Comparison of ENCODE assay signal across 9 mouse cellular contexts in the genomic region with DNA sequence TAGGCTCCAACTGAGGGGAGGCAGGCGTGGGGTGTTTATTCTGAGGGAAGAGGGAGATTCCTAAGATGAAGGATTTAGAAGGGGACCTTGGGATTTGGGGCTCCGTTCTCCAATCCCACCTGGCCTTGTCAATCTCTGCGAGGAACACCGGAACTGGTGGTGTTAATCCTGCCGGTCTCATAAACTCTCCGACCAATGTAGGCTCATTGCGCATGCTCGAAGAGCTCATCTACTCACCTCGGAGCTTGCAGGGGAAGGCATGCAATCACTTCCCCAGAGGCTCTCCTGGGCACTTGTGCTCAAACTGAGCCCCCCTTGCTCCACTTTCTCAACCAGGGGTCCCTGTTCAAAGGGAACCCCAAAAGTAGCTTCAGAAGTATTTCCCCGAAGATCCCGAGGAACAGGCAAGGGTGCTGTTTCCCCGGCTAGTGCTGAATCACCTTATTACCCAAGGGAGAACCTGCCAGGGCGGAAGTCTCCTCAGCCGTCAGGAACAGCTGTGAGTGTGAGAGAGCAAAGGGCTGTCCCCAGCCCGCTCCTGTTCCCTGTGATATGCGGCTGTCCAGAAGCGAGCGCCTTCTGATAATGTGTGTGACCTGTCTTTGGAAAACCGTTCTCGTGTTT. TPM values are rescaled to one million over a fixed set of nuclear protein-coding genes. Genes with fewer than 3 reads are reported as not detected.
A peak's percentile ranks its signal among the peaks of the same experiment; 100 is the strongest.
DNase-seq lines count a peak whose midpoint lies in the region; ATAC-seq and TF ChIP-seq lines count a peak whose summit lies in the region.
"Had no signal": no experiment of that assay in that cellular context is flagged by ENCODE, and none has a peak within 500 bp of the region (broad histone marks: within the 10 kb centered on the region; RNA-seq: fewer than 3 reads in every experiment).

No protein-coding gene starts in this region.

- no peak for DNase-seq in kidney, adult 8-10 months
- peak; percentile 39 for DNase-seq in gastrocnemius, postnatal 14 days
- peak; percentile 52 for DNase-seq in kidney, postnatal 0 days (ENCODE audit: low spot score)
- peak; percentile 69 for DNase-seq in skeletal muscle tissue, adult 2 months (ENCODE audit: low read depth, low spot score)
- DNase-seq in left cerebral cortex, adult 11 months (ENCODE audit: low spot score) = no peak
- no peak for DNase-seq in testis, postnatal 10 days (ENCODE audit: low spot score)
- DNase-seq in layer of hippocampus, postnatal 14 days (ENCODE audit: low spot score in 2 of 2) = no peak

- no peak for ATAC-seq in kidney, embryonic 14.5 days (ENCODE audit: low FRiP score, low TSS enrichment)
- no peak for ATAC-seq in kidney, postnatal 0 days (replicated peaks; ENCODE audit: low FRiP score, low read depth)

- 38% methylated on average over 20 of the region's 20 CpGs for WGBS in kidney, embryonic 14.5 days
- 37% methylated on average over 20 of the region's 20 CpGs for WGBS in kidney, postnatal 0 days

- H3K27me3 ChIP-seq in kidney, embryonic 14.5 days (ENCODE audit: control insufficient read depth, insufficient read depth, low read length) = no peaks in the 10 kb centered on the region
- no peaks in the 10 kb centered on the region for H3K27me3 ChIP-seq in kidney, postnatal 0 days (ENCODE audit: insufficient read depth, low read length)

- H3K4me3 ChIP-seq in kidney, embryonic 14.5 days (ENCODE audit: low read length) = no peak overlapping the region
- peak overlapping the region; percentile 13; the same call in 1 of the 2 replicates for H3K4me3 ChIP-seq in kidney, postnatal 0 days (replicated peaks; ENCODE audit: low read depth, low read length)
- H3K4me3 ChIP-seq: liver, embryonic 15.5 days had no signal

- no peak for TF ChIP-seq CTCF in kidney, postnatal 0 days (IDR thresholded peaks at IDR 0.05; ENCODE audit: low read depth)

- no peaks in the 10 kb centered on the region for H3K9me3 ChIP-seq in kidney, embryonic 14.5 days (ENCODE audit: control insufficient read depth, low read length)
- H3K9me3 ChIP-seq in kidney, postnatal 0 days (replicated peaks; ENCODE audit: low read length) = no peaks in the 10 kb centered on the region
- H3K9me3 ChIP-seq: liver, embryonic 15.5 days had no signal

- H3K4me2 ChIP-seq in kidney, embryonic 14.5 days (replicated peaks; ENCODE audit: low read depth, low read length) = peak overlapping the region; percentile 21; the same call in 1 of the 2 replicates
- peak overlapping the region; percentile 33 for H3K4me2 ChIP-seq in kidney, postnatal 0 days (ENCODE audit: low read length)

- no peaks in the 10 kb centered on the region for H3K36me3 ChIP-seq in kidney, embryonic 14.5 days (ENCODE audit: control insufficient read depth, insufficient read depth, low read length)
- H3K36me3 ChIP-seq in kidney, postnatal 0 days (ENCODE audit: insufficient read depth, low read length) = no peaks in the 10 kb centered on the region
- H3K36me3 ChIP-seq: liver, embryonic 15.5 days had no signal

- no peak overlapping the region for H3K27ac ChIP-seq in kidney, embryonic 14.5 days (ENCODE audit: low read depth, low read length)
- no peak overlapping the region for H3K27ac ChIP-seq in kidney, postnatal 0 days
- H3K27ac ChIP-seq: liver, embryonic 15.5 days had no signal

- peaks cover 45% of the 10 kb centered on the region for H3K4me1 ChIP-seq in kidney, embryonic 14.5 days (ENCODE audit: control insufficient read depth, insufficient read depth, low read length)
- peaks cover 29% of the 10 kb centered on the region; the same call in 1 of the 2 replicates for H3K4me1 ChIP-seq in kidney, postnatal 0 days (replicated peaks; ENCODE audit: insufficient read depth, low read length)

- intact Hi-C loops in gastrocnemius, postnatal 14 days (cut with DNase I; ENCODE audit: low total_unique reads) = no loop called here

- H3K9ac ChIP-seq in kidney, embryonic 14.5 days (ENCODE audit: low read depth, low read length) = peak overlapping the region; percentile 12; the same call in 1 of the 2 replicates
- no peak overlapping the region for H3K9ac ChIP-seq in kidney, postnatal 0 days (ENCODE audit: low read depth, low read length)
- H3K9ac ChIP-seq: liver, embryonic 15.5 days had no signal

RNA-seq across cellular contexts. Expression of gene Itga9, which starts 5.6 kb away (rescaled TPM):
- polyA plus RNA-seq in kidney, embryonic 14.5 days (2014; fragmentation: Nextera tagmentation; extraction: Ambion mirVana) = 16.6 and 31.9 TPM in 2 replicates
- total RNA-seq in gastrocnemius, postnatal 14 days (2021) = 10 to 100 TPM; 12.3 to 17.7 TPM
- 21.4 and 23.2 TPM in 2 replicates for polyA plus RNA-seq in kidney, postnatal 0 days (2015; fragmentation: Nextera tagmentation; extraction: Ambion mirVana)
- 10 to 100 TPM in 1 of 2 experiments, 1 to 10 TPM in 1; 6.1 to 11.2 TPM for total RNA-seq in layer of hippocampus, postnatal 14 days (2021)

Comparison
In these comparisons a context has a peak if more than half of its experiments do, and no peak if none do; other contexts are left out.
1. DNase-seq: peak in gastrocnemius, postnatal 14 days (single experiment), kidney, postnatal 0 days (single experiment) and skeletal muscle tissue, adult 2 months (single experiment); none in kidney, adult 8-10 months (0 of 2), left cerebral cortex, adult 11 months (single experiment), testis, postnatal 10 days (single experiment) and layer of hippocampus, postnatal 14 days (0 of 2).